Mouse (Mus musculus) liver, adult 2 months (tissue): ENCODE results near the gene Als2.

ENCODE experiments used
- CTCF ChIP-seq: fragments of 200-500 bp; IDR thresholded peaks from 2 replicates; pipeline ENCODE4 v1.5.1; 2011; ENCODE audit warnings: low read depth, low read length, control low read depth
- POLR2A ChIP-seq: fragments of 200-500 bp; IDR thresholded peaks from 2 replicates; pipeline ENCODE4 v1.6.1; 2011; ENCODE audit warnings: low read length, control low read depth; ENCODE audit not compliant: insufficient read depth; ENCODE audit errors: extremely low read depth

- TF ChIP-seq CTCF (no peak), POLR2A (no peak)
These were observed 15.4 kb downstream of the Als2 start for GRCm38 (mm10) chr1:59221591-59221990.
